Mouse (Mus musculus) myocyte (in vitro differentiated cells): ENCODE data around the gene Ntng1.

ENCODE experiments used
- CEBPB ChIP-seq: IDR thresholded peaks from 2 replicates; pipeline ENCODE4 v1.6.1; 2011; ENCODE audit warnings: mild to moderate bottlenecking, moderate library complexity; ENCODE audit not compliant: poor library complexity, insufficient read depth, severe bottlenecking
- E2F4 ChIP-seq: IDR thresholded peaks from one replicate; pipeline ENCODE4 v1.6.1; 2011; ENCODE audit warnings: mild to moderate bottlenecking, control low read depth, moderate library complexity; ENCODE audit not compliant: insufficient read depth
- MAX ChIP-seq: IDR thresholded peaks from one replicate; pipeline ENCODE4 v1.6.1; 2011; ENCODE audit warnings: low read depth, mild to moderate bottlenecking, control low read depth
- MYOD1 ChIP-seq, 3 experiments: IDR thresholded peaks; one replicate each; pipeline ENCODE4 v1.6.1; 2011; ENCODE audit warnings: control low read depth in 2 of 3, low read depth in 2 of 3, mild to moderate bottlenecking in 2 of 3, moderate library complexity in 1 of 3; ENCODE audit not compliant: insufficient read length in 2 of 3, control insufficient read depth in 1 of 3
- MYOG ChIP-seq, 3 experiments: IDR thresholded peaks; one replicate each; pipeline ENCODE4 v1.6.1; 2011; ENCODE audit warnings: control low read depth in 2 of 3, low read depth in 2 of 3, mild to moderate bottlenecking in 2 of 3; ENCODE audit not compliant: insufficient read length in 2 of 3, control insufficient read depth in 1 of 3, insufficient read depth in 1 of 3
- POLR2A ChIP-seq: IDR thresholded peaks from one replicate; pipeline ENCODE4 v1.6.1; 2011; ENCODE audit warnings: low read depth, mild to moderate bottlenecking, control low read depth, moderate library complexity; ENCODE audit not compliant: insufficient read length
- POLR2AphosphoS2 ChIP-seq: IDR thresholded peaks from one replicate; pipeline ENCODE4 v1.6.1; 2011; ENCODE audit warnings: low read depth, control low read depth; ENCODE audit not compliant: insufficient read length
- REST ChIP-seq: IDR thresholded peaks from one replicate; pipeline ENCODE4 v1.6.1; 2011; ENCODE audit warnings: mild to moderate bottlenecking, control low read depth, moderate library complexity; ENCODE audit not compliant: insufficient read depth, insufficient read length
- SRF ChIP-seq: IDR thresholded peaks from one replicate; pipeline ENCODE4 v1.6.1; 2011; ENCODE audit warnings: low read depth; ENCODE audit not compliant: control insufficient read depth, insufficient read length
- TCF12 ChIP-seq: IDR thresholded peaks from one replicate; pipeline ENCODE4 v1.6.1; 2011; ENCODE audit warnings: mild to moderate bottlenecking, control low read depth; ENCODE audit not compliant: poor library complexity, insufficient read depth, severe bottlenecking
- TCF3 ChIP-seq: IDR thresholded peaks from one replicate; pipeline ENCODE4 v1.6.1; 2011; ENCODE audit warnings: low read depth, control low read depth; ENCODE audit not compliant: insufficient read length
- USF1 ChIP-seq: IDR thresholded peaks from one replicate; pipeline ENCODE4 v1.6.1; 2011; ENCODE audit warnings: low read depth, mild to moderate bottlenecking, control low read depth, moderate library complexity

DNA sequence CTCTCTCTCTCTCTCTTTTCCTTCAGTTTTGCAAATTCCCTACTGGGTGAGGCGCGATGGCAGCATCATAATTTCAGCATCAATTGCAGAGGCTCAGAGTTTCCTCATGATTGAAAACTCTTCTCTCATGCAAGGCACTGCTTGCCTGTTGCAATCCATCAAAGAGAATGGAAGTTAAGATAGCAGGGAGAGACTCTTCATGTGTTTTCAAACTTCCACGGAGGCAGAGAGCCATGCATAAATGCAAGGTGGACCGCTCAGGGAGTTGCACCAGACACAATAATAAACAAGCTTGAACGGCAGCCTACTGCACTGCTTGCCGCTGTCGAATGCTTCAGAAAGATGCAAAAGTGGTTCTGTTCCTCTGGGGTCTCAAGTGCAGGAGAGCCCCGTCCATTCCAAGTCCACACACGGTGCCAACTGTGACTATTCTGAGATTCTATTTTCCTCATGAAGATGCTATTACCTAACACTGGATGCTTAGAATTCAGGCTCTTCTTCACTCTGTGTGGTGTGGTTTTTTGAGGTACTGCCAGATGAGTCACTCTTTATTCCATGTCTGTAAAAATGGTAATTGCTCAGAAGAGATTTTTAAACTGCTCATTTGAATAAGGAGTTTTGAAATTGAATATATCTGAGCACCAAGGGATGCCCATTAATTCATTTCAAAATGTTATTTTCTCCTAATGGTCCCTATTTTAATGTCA lies 289.2 kb downstream of the Ntng1 start:
- TF ChIP-seq E2F4 (no peak), MYOG (IDR thresholded peaks at IDR 0.05; ENCODE audit: control insufficient read depth in 1 of 3, insufficient read depth in 1 of 3, insufficient read length in 2 of 3, low read depth in 2 of 3) (no peak), POLR2A (no peak), USF1 (no peak), POLR2AphosphoS2 (no peak), TCF12 (no peak), CEBPB (no peak), SRF (no peak), MAX (no peak), MYOD1 (IDR thresholded peaks at IDR 0.05; ENCODE audit: control insufficient read depth in 1 of 3, insufficient read length in 2 of 3, low read depth in 2 of 3) (no peak), REST (no peak), TCF3 (no peak)
